Mouse (Mus musculus): ENCODE data around the gene Barhl2. TPM values are rescaled to one million over a fixed set of nuclear protein-coding genes. Genes with fewer than 3 reads are reported as not detected.

The Barhl2 gene
- polyA plus RNA-seq, 1 experiment = not detected

GRCm38 (mm10) chr5:106415734-106416133 is 42.2 kb downstream of the Barhl2 start:
- no peak for DNase-seq (ENCODE audit: low spot score)

GRCm38 (mm10) chr5:106402761-106403160 is 55.2 kb downstream of the Barhl2 start:
- DNase-seq (ENCODE audit: low spot score) = no peak

Other genes with a start within 250 kb of the Barhl2 start
- not detected in 2 replicates for gene Gm17304, start 150.9 kb upstream of the Barhl2 start, polyA plus RNA-seq (2012; rRNA removed)
- gene Zfp644, start 239.1 kb upstream of the Barhl2 start, polyA plus RNA-seq (2012; rRNA removed) = 31.7 and 32.3 TPM in 2 replicates